Mouse (Mus musculus): Measurements from ENCODE around the gene Kti12. TPM values are rescaled to one million over a fixed set of nuclear protein-coding genes. Genes with fewer than 3 reads are reported as not detected.
A peak's percentile ranks its signal among the peaks of the same experiment; 100 is the strongest.

Kti12 gene
- total and polyA plus RNA-seq, 2 experiments from 2014 or later = 29.4 to 34.8 TPM

- H3K4me3 ChIP-seq (ENCODE audit: low read length) = peak overlapping the region; percentile 98
- no peaks in the 10 kb centered on the region for H3K9me3 ChIP-seq (ENCODE audit: low read length)
- under 1% methylated on average over 15 of the region's 15 CpGs for WGBS
- no peaks in the 10 kb centered on the region for H3K27me3 ChIP-seq (ENCODE audit: insufficient read depth, low read length)
- no peak for TF ChIP-seq CTCF (IDR thresholded peaks at IDR 0.05; ENCODE audit: low read depth)
- peak overlapping the region; percentile 99 for H3K9ac ChIP-seq (replicated peaks; ENCODE audit: low read length)
- H3K4me1 ChIP-seq (ENCODE audit: insufficient read depth, low read length) = no peaks in the 10 kb centered on the region
- ATAC-seq (no peak), DNase-seq (ENCODE audit: low spot score) (peak; percentile 25)
- H3K27ac ChIP-seq = peak overlapping the region; percentile 99
- peak overlapping the region; percentile 72 for H3K4me2 ChIP-seq (ENCODE audit: low read depth, low read length)
- no peaks in the 10 kb centered on the region; the same call in 1 of the 2 replicates for H3K36me3 ChIP-seq (ENCODE audit: insufficient read depth, low read length)
Observed at GRCm38 (mm10) chr4:108834971-108835311, 12.6 kb upstream of the Kti12 start.

- no peak for ATAC-seq
- peak overlapping the region; percentile 99 for H3K9ac ChIP-seq (replicated peaks; ENCODE audit: low read length)
- no peaks in the 10 kb centered on the region for H3K36me3 ChIP-seq (ENCODE audit: insufficient read depth, low read length)
- DNase-seq (ENCODE audit: low spot score) = no peak
- H3K4me2 ChIP-seq (ENCODE audit: low read depth, low read length) = peak overlapping the region; percentile 72
- no peak for TF ChIP-seq CTCF (IDR thresholded peaks at IDR 0.05; ENCODE audit: low read depth)
- H3K4me3 ChIP-seq (ENCODE audit: low read length) = peak overlapping the region; percentile 98
- no peaks in the 10 kb centered on the region for H3K27me3 ChIP-seq (ENCODE audit: insufficient read depth, low read length)
- no peaks in the 10 kb centered on the region for H3K9me3 ChIP-seq (ENCODE audit: low read length)
- no peaks in the 10 kb centered on the region for H3K4me1 ChIP-seq (ENCODE audit: insufficient read depth, low read length)
- 62% methylated on average over 3 of the region's 3 CpGs for WGBS
- no peak overlapping the region for H3K27ac ChIP-seq
Observed at GRCm38 (mm10) chr4:108835496-108835895, 12.1 kb upstream of the Kti12 start.

- Histone ChIP-seq H3K9ac (replicated peaks; ENCODE audit: low read length) (0 out of 2 replicates have a peak overlapping the region, but pooled peaks have one; percentile 5), H3K27ac (no peak overlapping the region), H3K4me3 (ENCODE audit: low read length) (no peak overlapping the region), H3K4me1 (ENCODE audit: insufficient read depth, low read length) (no peaks in the 10 kb centered on the region), H3K27me3 (ENCODE audit: insufficient read depth, low read length) (no peaks in the 10 kb centered on the region), H3K9me3 (ENCODE audit: low read length) (no peaks in the 10 kb centered on the region), H3K36me3 (ENCODE audit: insufficient read depth, low read length) (no peaks in the 10 kb centered on the region), H3K4me2 (ENCODE audit: low read depth, low read length) (no peak overlapping the region)
- WGBS = 81% methylated on average over 4 of the region's 4 CpGs
- ATAC-seq (no peak), DNase-seq (ENCODE audit: low spot score) (no peak)
- no peak for TF ChIP-seq CTCF (IDR thresholded peaks at IDR 0.05; ENCODE audit: low read depth)
Observed at GRCm38 (mm10) chr4:108838031-108838430, 9.6 kb upstream of the Kti12 start.

GRCm38 (mm10) chr4:108841920-108842578 is 5.5 kb upstream of the Kti12 start:
- H3K27me3 ChIP-seq (ENCODE audit: insufficient read depth, low read length) = no peaks in the 10 kb centered on the region
- ATAC-seq = no peak
- no peak overlapping the region for H3K27ac ChIP-seq
- no peak for TF ChIP-seq CTCF (IDR thresholded peaks at IDR 0.05; ENCODE audit: low read depth)
- H3K36me3 ChIP-seq (ENCODE audit: insufficient read depth, low read length) = no peaks in the 10 kb centered on the region
- H3K4me2 ChIP-seq (ENCODE audit: low read depth, low read length) = no peak overlapping the region
- whole genome bisulfite sequencing = 91% methylated on average over 7 of the region's 7 CpGs
- no peak for DNase-seq (ENCODE audit: low spot score)
- H3K9me3 ChIP-seq (ENCODE audit: low read length) = no peaks in the 10 kb centered on the region
- no peaks in the 10 kb centered on the region for H3K4me1 ChIP-seq (ENCODE audit: insufficient read depth, low read length)
- H3K4me3 ChIP-seq (ENCODE audit: low read length) = no peak overlapping the region
- H3K9ac ChIP-seq (replicated peaks; ENCODE audit: low read length) = no peak overlapping the region

GRCm38 (mm10) chr4:108843336-108843735 is 4.2 kb upstream of the Kti12 start:
- no peak overlapping the region for H3K4me3 ChIP-seq (ENCODE audit: low read length)
- no peak for TF ChIP-seq CTCF (IDR thresholded peaks at IDR 0.05; ENCODE audit: low read depth)
- no peaks in the 10 kb centered on the region for H3K4me1 ChIP-seq (ENCODE audit: insufficient read depth, low read length)
- no peak overlapping the region for H3K4me2 ChIP-seq (ENCODE audit: low read depth, low read length)
- no peaks in the 10 kb centered on the region for H3K36me3 ChIP-seq (ENCODE audit: insufficient read depth, low read length)
- no peaks in the 10 kb centered on the region for H3K9me3 ChIP-seq (ENCODE audit: low read length)
- no peaks in the 10 kb centered on the region for H3K27me3 ChIP-seq (ENCODE audit: insufficient read depth, low read length)
- no peak overlapping the region for H3K27ac ChIP-seq
- H3K9ac ChIP-seq (replicated peaks; ENCODE audit: low read length) = no peak overlapping the region
- no peak for DNase-seq (ENCODE audit: low spot score)
- no peak for ATAC-seq

- no peak overlapping the region for H3K27ac ChIP-seq
- ATAC-seq (no peak), DNase-seq (ENCODE audit: low spot score) (no peak)
- H3K36me3 ChIP-seq (ENCODE audit: insufficient read depth, low read length) = no peaks in the 10 kb centered on the region
- no peak overlapping the region for H3K9ac ChIP-seq (replicated peaks; ENCODE audit: low read length)
- H3K4me2 ChIP-seq (ENCODE audit: low read depth, low read length) = no peak overlapping the region
- peaks cover 12% of the 10 kb centered on the region for H3K4me1 ChIP-seq (ENCODE audit: insufficient read depth, low read length)
- H3K9me3 ChIP-seq (ENCODE audit: low read length) = no peaks in the 10 kb centered on the region
- no peak overlapping the region for H3K4me3 ChIP-seq (ENCODE audit: low read length)
- 92% methylated on average over 5 of the region's 5 CpGs for WGBS
- no peaks in the 10 kb centered on the region for H3K27me3 ChIP-seq (ENCODE audit: insufficient read depth, low read length)
- TF ChIP-seq CTCF (IDR thresholded peaks at IDR 0.05; ENCODE audit: low read depth) = no peak
Observed at GRCm38 (mm10) chr4:108845824-108846569, 1.6 kb upstream of the Kti12 start.

- WGBS = 9% methylated on average over 20 of the region's 20 CpGs
- H3K4me3 ChIP-seq (ENCODE audit: low read length) = peak within 1 kb of the TSS; percentile 88
- H3K4me1 ChIP-seq (ENCODE audit: insufficient read depth, low read length) = peaks cover 12% of the 10 kb centered on the region
- H3K27me3 ChIP-seq (ENCODE audit: insufficient read depth, low read length) = no peaks in the 10 kb centered on the region
- H3K9ac ChIP-seq (replicated peaks; ENCODE audit: low read length) = peak within 1 kb of the TSS; percentile 82
- peak within 1 kb of the TSS; percentile 93 for H3K4me2 ChIP-seq (ENCODE audit: low read depth, low read length)
- TF ChIP-seq CTCF (IDR thresholded peaks at IDR 0.05; ENCODE audit: low read depth) = no peak
- H3K36me3 ChIP-seq (ENCODE audit: insufficient read depth, low read length) = no peaks in the 10 kb centered on the region
- H3K27ac ChIP-seq = peak within 1 kb of the TSS; percentile 90
- ATAC-seq = peak; percentile 54
- no peaks in the 10 kb centered on the region for H3K9me3 ChIP-seq (ENCODE audit: low read length)
- DNase-seq (ENCODE audit: low spot score) = peak; percentile 48
Observed at GRCm38 (mm10) chr4:108848505-108848848, 892 bp downstream of the Kti12 start, which contains the start of gene A730015C16Rik. A730015C16Rik (minus strand) TSS chr4:108848619.
